Mouse (Mus musculus): ENCODE results near the gene Copg2.

Copg2 gene

DNA sequence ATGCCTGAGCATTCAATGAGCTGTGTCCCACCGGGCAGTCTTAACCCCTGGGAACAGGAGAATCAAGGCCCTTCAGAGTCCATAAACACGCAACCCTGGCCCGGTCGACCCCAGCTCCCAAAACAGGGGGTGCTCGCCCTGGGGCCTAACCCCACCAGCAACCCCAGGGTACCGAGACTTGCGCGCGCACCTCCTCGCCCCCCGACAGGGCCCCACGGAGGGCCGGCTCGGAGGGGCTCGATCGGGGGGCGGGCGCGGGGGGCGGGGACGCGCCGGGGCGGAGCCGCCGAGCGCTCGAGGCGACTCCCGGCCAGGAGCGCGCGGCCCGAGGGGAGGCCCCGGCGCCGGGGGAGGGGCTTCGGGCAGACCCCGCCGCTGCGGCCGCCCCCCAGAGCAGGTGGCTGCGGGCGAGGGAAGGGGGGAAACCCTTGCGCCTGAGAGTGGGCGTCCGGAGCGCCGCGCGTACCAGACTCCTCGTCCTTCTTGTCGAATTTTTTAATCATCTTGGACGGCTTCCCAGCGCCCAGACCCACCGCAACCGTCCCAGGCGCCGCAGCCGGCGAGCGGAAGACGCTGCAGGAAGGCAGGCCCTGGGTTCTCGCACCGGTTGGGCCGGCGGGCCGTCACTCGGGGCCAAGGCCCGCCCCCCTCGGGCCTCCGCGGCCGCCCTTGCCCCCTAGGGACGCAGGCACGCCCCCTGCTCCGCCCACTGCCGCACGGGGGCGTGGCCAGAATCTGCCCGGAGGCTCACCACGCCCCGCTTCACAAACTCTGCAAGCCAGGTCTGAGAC, at the start of gene Copg2:
Gene Copg2, minus strand, starts transcription at position 600 of the 791 bp plus-strand sequence.
- peak; percentile 93 to 94 for DNase-seq (ENCODE audit: low spot score in 2 of 2)

DNA sequence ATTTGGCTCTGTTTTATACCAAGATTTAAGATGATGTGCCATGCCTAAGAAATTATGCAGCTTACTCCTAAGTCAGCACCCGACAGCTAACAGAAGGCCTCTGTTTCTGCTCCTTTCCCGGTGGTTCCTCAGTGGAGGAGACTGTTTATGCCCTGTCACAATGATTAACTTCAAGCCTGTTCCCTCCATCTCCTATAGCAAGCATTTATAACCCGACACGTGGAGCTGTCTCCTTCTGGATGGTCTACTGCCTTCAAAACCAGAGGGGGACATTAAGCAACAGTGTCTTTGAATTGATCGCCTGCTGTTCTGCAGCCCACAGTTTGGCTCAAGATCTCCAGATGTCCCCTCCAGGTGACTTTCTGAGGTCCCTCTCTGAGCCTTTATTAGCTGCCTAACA, 42.7 kb upstream of the Copg2 start:
- DNase-seq (ENCODE audit: low spot score in 2 of 2): no peak

DNA sequence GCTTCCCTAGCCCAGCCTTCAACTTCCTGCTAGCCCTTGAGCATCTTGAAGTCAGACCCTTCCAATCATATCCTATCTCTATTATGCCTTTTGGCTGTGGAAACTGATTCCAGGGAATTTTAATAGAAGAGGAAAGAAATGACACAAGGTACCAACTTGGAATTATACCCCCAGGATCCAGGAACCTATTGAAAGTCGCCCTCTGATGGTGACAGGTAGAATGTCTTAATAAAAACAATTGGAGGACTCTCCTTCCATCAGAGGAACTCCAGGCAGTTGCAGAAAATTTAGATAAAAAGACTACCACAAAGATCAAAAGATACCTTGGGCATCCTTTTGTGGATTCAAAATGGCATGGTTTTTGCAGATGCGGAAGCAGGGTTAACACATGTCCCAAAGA, 26.2 kb upstream of the Copg2 start:
- no peak for DNase-seq (ENCODE audit: low spot score in 2 of 2)

DNA sequence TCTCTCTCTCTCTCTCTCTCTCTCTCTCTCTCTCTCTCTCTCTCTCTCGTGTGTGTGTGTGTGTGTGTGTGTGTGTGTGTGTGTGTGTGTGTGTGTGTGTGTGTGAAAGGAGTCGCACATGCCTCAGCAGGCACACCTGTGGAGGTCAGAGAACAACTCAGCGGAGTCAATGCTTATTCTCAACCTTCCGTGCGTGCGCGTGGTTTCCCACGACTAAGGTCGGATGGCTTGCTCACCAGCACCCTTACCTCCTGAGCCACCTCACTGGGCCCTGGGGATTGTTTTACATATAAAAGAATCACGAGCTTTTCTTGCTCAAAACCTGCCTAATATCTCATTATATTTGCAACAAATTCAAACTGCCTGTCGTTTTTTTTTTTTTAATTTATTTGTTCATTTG, 25.2 kb upstream of the Copg2 start:
- no peak for DNase-seq (ENCODE audit: low spot score in 2 of 2)

DNA sequence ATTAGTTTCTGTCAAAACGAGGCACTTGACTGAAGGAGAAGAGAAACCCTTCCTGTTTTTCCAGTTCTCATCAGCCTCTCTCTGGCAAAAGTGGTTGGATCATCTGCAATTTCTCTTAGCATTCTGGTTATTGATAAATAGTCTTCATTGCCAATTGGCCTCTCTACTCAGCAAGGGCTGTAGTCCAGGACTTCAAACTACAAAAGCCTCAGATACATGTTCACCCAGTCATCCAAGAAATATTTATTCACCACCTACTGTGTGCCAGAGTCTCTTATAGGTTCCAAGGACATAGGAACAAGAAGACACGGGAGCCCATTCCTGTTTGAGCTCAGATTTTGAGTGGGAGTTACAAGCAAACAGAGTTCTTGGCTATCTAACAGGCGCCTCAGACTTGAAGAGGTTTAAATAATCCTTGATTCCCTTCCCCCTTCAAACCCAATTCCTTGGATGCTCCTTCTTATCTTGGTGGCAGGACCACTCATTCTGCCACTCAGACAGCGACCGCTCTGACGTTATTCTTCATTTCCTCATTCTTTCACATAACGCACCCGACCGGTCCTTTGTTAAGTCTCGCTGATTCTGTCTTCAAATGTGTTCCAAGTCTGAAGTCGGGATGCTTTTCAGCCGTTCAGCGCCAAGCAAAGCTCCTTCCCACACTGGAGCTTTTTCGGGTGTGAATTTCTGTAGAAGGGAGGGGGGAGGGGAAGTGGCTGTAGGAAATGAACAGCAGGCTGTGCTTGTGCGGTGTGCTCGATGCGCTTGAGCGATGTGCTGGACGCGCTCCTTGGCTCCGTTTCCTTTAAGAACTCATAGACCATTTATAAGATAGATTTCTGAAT, 24.5 kb upstream of the Copg2 start:
- peak; percentile 53 to 62 for DNase-seq (ENCODE audit: low spot score in 2 of 2)

DNA sequence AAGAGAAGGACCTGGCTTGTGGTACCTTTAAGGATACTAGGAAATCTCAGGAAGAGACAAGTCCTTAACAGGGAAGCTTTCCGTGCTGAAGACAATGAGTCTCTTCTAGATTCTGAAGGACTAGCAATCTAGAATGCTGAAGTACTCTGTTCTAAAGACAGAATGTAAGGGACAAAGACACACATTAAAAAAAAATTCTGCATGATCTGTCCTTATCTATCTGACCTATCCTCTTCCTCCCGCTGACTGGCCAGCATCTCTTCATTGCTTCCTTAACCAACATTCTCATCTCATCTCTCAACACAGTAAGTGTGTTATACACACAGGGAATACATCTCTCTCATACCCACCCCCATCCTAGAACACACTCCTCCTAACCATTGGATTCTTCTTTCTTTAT, 18.9 kb upstream of the Copg2 start, which contains the start of gene Tsga13:
Gene Tsga13, minus strand, starts transcription at position 101 of the 400 bp plus-strand sequence.
- no peak for DNase-seq (ENCODE audit: low spot score in 2 of 2)

DNA sequence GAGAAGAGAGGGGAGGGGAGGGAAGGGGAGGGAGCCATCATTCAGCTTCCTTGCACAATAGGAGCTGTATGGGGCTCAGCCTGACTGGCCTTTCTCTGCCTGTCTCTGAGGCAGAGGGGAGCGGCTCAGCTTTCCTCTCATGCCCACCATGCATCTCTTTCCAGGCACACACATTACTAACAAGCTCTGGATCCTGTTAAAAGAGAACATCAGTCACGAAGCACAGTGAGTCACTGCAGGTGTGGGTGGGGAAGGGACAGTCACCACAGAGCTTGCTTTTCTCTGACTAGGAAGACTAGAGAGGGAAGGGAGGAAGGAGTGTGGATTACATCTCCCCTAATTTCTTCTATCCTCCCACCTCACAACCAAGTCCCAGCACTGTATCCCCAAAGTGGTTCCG, 11.4 kb upstream of the Copg2 start:
- DNase-seq (ENCODE audit: low spot score in 2 of 2): peak; percentile 82 to 87

DNA sequence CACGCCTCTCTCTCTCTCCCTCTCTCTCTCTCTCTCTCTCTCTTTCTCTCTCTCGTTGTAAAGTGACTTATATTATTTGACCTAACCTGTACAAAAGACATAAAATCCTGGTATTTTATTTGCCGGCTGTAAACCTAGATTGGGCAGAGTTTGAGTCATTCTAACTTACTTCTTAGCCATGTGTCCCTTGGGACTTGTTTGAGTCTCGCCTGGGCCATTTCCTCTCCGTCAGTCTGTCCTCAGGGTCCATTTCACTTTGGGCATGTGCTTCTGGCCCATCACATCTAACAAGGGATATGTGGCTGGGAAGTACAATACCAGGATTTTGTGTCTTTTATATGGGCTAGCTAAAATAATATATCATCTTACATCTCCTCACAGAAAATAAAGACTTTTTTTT, 8.3 kb upstream of the Copg2 start:
- no peak for DNase-seq (ENCODE audit: low spot score in 2 of 2)

DNA sequence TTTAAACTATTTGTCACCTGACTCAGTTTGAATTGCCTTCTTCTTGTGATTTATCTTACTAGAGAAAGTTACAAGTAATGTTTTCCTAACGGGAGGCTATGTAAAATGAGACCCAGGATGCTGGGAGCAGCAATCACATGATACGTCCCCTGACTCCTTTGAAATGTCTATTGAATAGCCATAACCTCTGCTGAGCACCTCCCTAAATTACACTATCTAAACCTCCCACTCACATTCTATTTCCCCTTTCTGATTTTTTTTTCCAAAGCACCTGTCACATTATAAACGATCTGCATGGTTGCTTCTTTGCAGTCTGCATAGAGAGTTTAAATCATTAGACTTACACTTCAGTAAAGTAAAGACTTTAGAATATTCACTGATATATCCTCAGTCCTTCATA, 7.4 kb upstream of the Copg2 start:
- no peak for DNase-seq (ENCODE audit: low spot score in 2 of 2)

DNA sequence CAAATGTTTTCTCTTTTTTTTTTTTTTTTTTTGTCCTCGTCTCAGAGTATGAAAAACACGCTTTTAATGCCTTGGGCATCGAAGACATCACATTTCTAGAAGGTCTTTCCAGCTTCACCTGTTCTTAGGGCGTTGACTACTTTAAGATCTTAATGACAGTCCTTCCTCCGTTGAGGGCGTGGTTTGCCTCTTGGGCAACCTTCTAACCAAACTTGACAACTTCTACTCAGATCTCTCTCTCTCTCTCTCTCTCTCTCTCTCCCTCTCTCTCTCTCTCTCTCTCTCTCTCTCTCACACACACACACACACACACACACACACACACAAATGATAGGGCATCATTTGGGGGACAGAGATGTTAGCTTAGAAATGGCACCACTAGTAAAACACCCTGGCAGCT, 926 bp upstream of the Copg2 start:
- no peak for DNase-seq (ENCODE audit: low spot score in 2 of 2)

DNA sequence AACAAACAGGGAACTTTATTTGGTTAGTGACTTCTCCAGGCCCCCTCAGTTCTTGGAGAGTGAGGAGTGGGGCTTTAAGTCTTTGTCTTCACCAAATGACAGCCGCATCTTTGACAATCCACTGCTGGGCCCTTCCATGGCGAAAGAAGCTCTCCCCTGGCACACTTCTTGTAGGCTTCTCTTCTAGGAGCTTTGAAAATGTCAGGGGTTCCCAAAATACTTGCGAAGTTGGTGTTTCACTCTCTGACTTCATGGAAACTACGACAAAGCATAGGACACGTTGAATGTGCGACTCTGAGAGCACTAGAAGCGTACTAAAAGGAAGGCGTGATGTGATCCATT, 363 bp upstream of the Copg2 start:
- DNase-seq (ENCODE audit: low spot score in 2 of 2): no peak

DNA sequence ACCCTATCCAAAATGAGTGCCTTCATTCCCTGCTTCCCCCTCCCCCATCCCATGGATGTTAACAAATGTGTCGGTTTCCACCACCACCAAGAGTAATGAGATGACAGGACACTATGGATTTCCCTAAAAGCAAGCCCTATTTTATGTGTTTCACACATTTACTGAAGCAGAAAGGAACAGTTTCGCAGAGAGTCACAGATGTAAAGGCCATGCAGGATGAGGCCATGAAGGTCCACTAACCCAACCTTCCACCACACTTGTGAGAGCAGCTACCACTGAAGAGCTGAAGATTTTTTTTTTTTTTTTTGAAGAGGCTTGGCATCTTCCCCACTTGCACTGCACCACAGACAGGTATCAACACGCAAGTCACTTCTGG, 787 bp downstream of the Copg2 start:
- DNase-seq (ENCODE audit: low spot score in 2 of 2): peak; percentile 8 to 29

DNA sequence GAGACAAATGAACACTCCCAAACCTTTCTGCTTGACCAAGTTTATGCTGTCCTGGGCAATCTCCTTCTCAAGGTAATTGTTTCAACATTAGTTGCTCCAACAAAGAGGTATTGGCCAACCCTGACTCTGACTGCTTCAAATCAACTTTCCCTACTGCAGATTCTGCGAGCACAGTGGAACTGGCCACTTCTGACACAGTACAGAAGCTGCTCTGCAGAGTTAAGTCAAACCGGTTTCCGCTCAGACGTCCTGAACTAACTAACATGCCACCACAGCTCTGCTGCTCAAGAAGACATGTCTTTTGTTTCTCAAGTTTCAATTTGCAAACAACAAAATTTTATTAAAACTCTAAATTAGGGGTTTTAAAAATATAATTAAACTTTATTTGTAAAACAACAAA, 3.5 kb downstream of the Copg2 start:
- DNase-seq (ENCODE audit: low spot score in 2 of 2): no peak

DNA sequence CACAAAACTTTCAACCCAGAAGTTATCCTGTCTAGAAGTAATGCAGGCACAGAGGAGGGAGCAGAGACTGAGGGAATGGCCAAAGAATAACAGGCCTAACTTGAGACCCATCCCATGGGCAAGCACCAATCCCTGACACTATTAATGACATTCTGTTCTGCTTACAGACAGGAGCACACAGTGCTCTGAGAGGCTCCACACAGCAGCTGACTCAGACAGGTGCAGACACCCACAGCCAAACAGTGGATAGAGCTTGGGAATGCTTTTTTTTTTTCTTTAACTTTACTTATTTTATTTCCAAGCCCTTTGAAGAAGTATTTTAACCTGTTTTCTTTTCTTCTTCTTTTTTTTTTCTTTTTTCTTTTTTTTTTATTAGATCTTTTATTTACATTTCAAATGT, 4.8 kb downstream of the Copg2 start:
- DNase-seq (ENCODE audit: low spot score in 2 of 2): no peak

DNA sequence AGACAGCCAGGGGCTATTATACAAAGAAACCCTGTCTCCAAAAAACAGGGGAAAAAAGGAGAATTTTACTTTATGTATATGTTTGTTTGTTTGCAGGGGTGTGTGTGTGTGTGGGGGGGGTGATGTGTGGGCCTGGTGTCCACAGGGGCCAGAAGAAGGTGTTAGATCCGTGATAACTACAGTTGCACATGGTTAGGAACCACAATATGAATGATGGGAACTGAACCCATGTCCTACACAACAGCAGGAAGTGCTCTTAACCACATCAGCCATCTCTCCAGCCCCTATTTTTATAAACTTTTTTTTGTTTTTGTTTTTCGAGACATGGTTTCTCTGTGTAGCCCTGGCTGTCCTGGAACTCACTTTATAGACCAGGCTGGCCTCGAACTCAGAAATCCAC, 11.7 kb downstream of the Copg2 start:
- DNase-seq (ENCODE audit: low spot score in 2 of 2): no peak

DNA sequence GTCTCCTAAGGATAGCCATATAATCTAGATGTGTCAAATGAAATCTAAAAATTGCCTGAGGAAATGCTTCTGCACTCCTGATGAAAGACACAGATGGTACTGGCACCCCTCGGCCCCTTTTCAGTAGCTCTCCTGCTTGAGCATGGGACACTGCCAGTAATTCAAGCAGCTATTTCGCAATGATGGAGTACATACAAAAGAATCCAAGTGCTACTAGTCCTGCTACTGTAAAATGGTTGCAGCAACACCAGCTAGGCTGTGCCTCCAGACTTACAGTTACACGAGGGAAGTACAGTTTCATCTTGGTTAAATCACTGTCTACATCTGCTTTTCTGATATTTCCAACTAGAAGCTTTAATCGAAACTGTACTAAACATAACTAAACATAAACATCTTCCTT, 13.1 kb downstream of the Copg2 start:
- no peak for DNase-seq (ENCODE audit: low spot score in 2 of 2)

DNA sequence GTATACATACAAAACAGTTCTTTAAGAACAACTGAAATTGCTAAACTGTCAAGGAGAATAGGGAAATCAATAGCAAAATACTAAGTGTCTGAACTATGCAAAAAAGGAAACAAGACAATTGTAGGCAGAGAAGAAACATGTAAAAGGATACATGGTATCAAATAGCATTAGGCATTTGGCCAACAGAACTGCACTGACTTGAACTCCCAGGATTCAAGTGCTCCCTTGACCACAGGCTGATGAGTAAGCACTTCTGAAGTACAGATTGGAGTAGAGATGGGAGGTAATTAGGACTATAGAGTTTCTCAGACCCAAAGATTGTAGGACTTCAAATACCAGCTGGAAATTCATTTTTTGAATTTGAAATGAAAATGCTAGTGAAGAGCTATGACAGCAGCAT, 19.9 kb downstream of the Copg2 start:
- no peak for DNase-seq (ENCODE audit: low spot score in 2 of 2)

DNA sequence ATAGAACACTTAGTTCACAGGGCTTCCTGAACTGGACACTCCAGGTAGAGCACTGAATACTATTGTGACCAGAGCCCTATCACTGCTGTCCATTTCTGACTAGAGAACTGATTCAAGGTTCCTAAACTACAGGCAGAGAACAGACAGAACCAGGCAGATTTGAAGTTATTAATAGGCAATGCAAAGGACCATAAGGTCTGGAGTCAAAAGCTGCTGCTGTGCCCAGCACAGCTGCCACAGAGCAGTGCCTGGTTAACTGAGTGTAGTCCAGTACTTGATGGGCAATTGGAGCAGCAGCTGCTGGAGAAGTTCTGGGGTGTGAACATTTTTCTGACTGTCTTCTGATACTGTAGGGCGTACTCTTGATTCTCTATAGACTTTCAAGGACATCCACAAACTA, 30.1 kb downstream of the Copg2 start:
- no peak for DNase-seq (ENCODE audit: low spot score in 2 of 2)

DNA sequence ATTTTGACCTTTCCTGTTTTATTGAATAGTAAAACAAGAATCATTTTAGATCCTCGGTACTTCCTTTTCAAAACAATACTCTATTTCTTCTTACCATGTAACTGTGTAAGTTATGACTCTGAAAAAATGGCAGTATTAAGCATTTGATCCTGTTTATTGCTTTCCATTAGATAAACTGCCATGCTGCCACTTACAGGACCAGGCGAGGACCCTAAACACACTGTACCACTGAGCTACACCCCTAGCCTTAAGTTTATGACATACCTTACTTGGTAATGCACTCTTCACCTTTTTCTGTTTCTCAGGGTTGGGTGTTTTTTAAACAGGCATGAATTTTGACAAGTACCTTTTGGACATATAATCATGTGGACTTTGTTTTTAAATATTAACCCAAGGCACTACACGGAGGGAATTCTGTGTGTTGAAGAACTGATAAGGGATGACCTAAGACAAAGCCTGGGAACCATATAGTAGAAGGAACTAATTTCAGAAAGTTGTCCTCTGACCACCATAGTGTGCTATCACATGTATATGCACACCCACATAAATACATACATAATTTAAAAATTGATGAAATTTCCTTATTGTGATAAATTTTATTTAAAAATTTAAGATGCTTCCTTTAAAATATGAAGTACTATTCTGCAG, 31.4 kb downstream of the Copg2 start:
- no peak for DNase-seq (ENCODE audit: low spot score in 2 of 2)

DNA sequence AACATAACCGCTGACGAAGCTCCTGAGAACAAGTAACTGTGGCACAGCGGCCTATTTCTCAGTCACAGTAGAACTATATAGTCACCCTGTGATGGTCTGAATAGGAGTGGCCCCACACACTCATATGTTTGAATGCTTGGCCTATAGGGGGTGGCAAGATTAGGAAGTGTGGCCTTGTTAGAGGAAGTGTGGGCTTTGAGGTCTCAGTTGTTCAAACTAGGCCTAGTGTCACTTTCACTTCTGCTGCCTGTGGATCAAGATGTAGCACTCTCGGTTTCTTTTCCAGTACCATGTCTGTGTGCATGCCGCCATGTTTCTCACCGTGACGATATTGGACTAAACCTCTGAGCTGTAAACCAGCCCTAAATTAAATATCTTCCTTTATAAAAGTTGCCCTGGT, 40.6 kb downstream of the Copg2 start:
- no peak for DNase-seq (ENCODE audit: low spot score in 2 of 2)

DNA sequence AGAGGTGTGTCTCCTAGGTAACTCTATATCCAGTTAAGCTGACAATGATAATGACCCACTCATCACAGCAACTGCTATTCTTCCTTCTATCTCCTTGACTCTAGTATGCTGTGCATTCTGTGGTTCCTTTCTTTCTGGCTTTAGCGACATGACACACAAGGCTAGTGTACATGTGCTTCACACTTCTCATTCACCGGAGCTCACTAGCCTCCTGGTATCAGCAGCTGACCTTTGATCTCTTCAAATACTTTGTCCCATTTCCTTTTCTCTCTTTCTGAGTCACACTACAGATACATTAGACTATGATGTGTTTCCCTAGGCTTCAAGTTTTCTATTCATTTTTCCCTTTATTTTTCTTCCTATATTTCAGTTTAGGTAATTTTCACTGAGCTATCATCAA, 41.4 kb downstream of the Copg2 start:
- no peak for DNase-seq (ENCODE audit: low spot score in 2 of 2)

DNA sequence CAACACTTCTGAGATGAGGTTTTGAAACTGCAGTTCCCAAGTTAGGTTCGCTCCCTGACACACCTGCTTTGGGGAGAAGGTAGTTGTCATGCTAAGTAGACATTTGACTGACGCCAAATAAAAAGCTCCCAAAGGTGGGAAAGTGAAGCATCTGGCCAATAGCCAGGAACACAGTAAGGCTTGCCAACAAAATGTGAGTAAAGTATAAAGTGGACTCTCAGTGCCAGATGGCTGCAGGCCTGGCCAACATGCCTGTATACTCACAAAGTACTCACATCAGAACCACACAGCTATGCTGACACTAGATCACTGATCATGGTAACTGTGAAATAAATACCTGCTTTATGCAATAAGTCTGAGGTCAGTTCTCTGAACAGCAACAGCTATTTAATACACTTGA, 46.8 kb downstream of the Copg2 start:
- no peak for DNase-seq (ENCODE audit: low spot score in 2 of 2)

DNA sequence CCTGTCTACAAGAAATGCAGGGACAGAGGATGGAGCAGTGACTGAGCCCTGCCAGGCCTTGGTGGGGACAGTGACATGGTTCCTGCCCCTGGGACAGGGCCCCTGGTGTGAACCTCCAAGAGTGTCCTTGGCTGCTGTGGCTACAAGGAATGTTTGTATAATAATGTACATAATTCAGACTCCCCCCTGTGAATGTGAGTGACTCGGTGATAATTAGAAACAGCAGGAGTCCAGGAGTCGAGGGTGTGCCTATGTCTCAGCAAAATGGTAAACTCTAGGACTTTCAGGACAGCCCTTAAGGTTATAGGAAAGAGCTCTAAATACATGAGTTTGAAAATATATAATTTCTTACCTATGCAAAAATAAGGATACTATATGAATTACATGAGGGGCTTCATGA, 64.4 kb downstream of the Copg2 start:
- no peak for DNase-seq (ENCODE audit: low spot score in 2 of 2)

All from right cerebral cortex, adult 2 months (tissue).